Mouse (Mus musculus): ENCODE measurements around the gene Hace1.

DNA sequence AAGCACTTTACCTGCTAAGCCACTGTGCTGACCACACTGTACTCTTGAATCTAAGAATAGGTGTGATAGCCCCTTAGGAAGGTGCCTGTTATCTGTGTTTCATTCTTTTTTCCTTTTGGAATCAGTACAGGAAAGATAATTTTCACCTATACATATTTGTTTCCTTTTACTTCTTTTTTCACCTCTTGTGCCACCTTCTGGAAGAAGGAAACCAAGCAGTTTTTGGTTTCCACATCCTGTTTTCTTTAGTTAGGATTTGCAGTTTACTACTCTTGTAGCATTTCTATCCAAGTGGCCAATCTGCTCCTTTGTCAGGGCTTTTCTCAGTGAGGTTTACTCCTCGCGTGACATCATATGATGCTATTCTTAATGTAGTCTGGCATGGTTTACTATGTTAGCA, 76.4 kb downstream of the Hace1 start:
- peak in 1 of 2 experiments; percentile 39; a peak in 1 of 4 replicates for TF ChIP-seq CTCF (conservative IDR thresholded peaks at IDR 0.05 in 1 of 2, IDR thresholded peaks at IDR 0.05 in 1 of 2; ENCODE audit: low read depth in 2 of 2, low read length in 2 of 2)
- TF ChIP-seq SIN3A (IDR thresholded peaks at IDR 0.05; ENCODE audit: low read length) = no peak
- TF ChIP-seq GABPA (IDR thresholded peaks at IDR 0.05; ENCODE audit: insufficient replicate concordance, low read depth, low read length) = no peak
- TF ChIP-seq EP300 (IDR thresholded peaks at IDR 0.05; ENCODE audit: low read length) = no peak
- no peak for TF ChIP-seq ZNF384 (IDR thresholded peaks at IDR 0.05; ENCODE audit: low read depth, low read length)
- no peak for TF ChIP-seq JUN (IDR thresholded peaks at IDR 0.05; ENCODE audit: insufficient read depth, low read depth, low read length)
- no peak for TF ChIP-seq E2F4 (IDR thresholded peaks at IDR 0.05; ENCODE audit: insufficient replicate concordance, low read depth, low read length)
- no peak for TF ChIP-seq HCFC1 (IDR thresholded peaks at IDR 0.05; ENCODE audit: low read depth, low read length)
- TF ChIP-seq USF2 (conservative IDR thresholded peaks at IDR 0.05; ENCODE audit: low read depth, low read length) = no peak
- no peak for TF ChIP-seq MAX (IDR thresholded peaks at IDR 0.05; ENCODE audit: low read length)

All from CH12.LX (cell line).